Mouse (Mus musculus) stomach, adult 2 months (tissue): Measurements from ENCODE around the gene Sult2a3. TPM values are rescaled to one million over a fixed set of nuclear protein-coding genes. Genes with fewer than 3 reads are reported as not detected.

Experiments
- polyA plus RNA-seq: library from polyadenylated mRNA; depleted of rRNA; stranded (reverse); fragments of >200 nt; gene quantifications from 2 replicates; pipeline ENCODE4 v1.2.3, GENCODE M21; 2012; rRNA removed

The Sult2a3 gene
- not detected in 2 replicates for polyA plus RNA-seq

DNA sequence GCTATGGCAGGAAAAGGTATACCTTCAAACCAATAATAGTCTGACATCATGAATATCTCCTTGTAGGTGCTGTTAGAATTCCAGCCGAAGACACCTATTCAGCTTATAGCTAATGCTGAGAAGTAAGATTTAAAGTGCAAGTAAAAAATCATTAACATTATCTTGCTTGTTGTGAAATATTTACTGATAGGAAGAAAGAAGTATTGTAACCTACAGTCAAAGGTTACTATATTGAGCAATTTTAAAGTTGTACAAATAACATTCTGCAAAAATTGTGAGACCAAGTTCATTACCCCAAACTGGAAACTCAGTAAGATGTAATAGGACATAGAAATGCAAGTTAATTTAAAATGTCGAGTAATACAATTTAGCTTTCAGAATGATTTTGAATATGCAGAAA is at the start of gene Sult2a3:
Gene Sult2a3 (minus strand): TSS at position 101 of the 400 bp plus-strand sequence.

Other genes with a start within 250 kb of the Sult2a3 start
- gene Sult2a4, start 133.4 kb downstream of the Sult2a3 start, polyA plus RNA-seq, result not detected in 2 replicates
- not detected in 2 replicates for gene Sult2a6, start 131.8 kb upstream of the Sult2a3 start, polyA plus RNA-seq
- gene Obox8, start 210.5 kb upstream of the Sult2a3 start, polyA plus RNA-seq, result not detected in 2 replicates